Mouse (Mus musculus) olfactory bulb, adult 2 months (tissue): ENCODE measurements around the gene Cga.

Experiments used
- CTCF ChIP-seq: fragments of 200-500 bp; IDR thresholded peaks from 2 replicates; pipeline ENCODE4 v1.5.1; 2012; ENCODE audit warnings: low read depth, mild to moderate bottlenecking, low read length, moderate library complexity; ENCODE audit not compliant: insufficient read depth
- POLR2A ChIP-seq: fragments of 200-500 bp; IDR thresholded peaks from 2 replicates; pipeline ENCODE4 v1.6.1; 2012; ENCODE audit warnings: mild to moderate bottlenecking, low read depth, low read length, moderate library complexity; ENCODE audit not compliant: insufficient read depth

DNA sequence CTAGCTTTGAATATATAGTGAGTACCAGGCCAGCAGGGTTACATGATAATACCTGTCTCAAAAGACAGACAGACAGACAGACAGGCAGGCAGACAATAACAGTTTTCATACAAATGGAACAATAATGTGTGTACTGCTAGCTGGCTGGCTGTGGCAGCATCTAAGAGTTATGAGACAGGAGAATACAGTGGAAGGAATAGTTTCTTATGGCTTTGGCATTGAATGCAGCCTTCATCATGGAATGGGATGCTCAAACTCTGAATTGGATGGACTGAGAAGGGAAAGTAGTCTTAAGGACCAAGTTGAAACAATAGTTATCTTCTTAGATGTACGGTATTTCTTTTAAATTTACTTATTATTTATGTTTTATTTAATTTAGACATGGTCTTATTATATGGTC, 5.7 kb downstream of the Cga start:
- TF ChIP-seq POLR2A (no peak), CTCF (no peak)
